Mouse (Mus musculus): Measurements from ENCODE around the gene Kcp.

- TF ChIP-seq CTCF (IDR thresholded peaks at IDR 0.05; ENCODE audit: extremely low read depth, insufficient read depth, low read length), result no peak
- TF ChIP-seq POLR2A (IDR thresholded peaks at IDR 0.05; ENCODE audit: extremely low read depth, insufficient read depth, low read length), result no peak
These were observed 71.8 kb downstream of the Kcp start for GRCm38 (mm10) chr6:29435940-29436451.

Data from cortical plate, adult 2 months (tissue).